Mouse (Mus musculus) kidney, adult 2 months (tissue): ENCODE data around the gene Cenpe.

Source experiments
- CTCF ChIP-seq: fragments of 200-500 bp; conservative IDR thresholded peaks from 2 replicates; pipeline ENCODE4 v1.5.1; 2011; ENCODE audit warnings: low read depth, mild to moderate bottlenecking, control low read depth, low read length, moderate library complexity, mixed read lengths; ENCODE audit not compliant: insufficient read depth, insufficient read length
- POLR2A ChIP-seq: fragments of 200-500 bp; IDR thresholded peaks from one replicate; pipeline ENCODE4 v1.6.1; 2011; ENCODE audit warnings: low read depth, low read length, control low read depth

GRCm38 (mm10) chr3:135254784-135255183 lies 42.4 kb downstream of the Cenpe start:
- no peak for TF ChIP-seq POLR2A
- TF ChIP-seq CTCF = no peak
